Mouse (Mus musculus): ENCODE measurements around the gene Ruvbl2. TPM values are rescaled to one million over a fixed set of nuclear protein-coding genes. Genes with fewer than 3 reads are reported as not detected.
"Not testable (repeated sequence)": the region's sequence is repeated elsewhere in the genome, so short reads cannot be mapped to it uniquely, and the experiment has no call there.

The Ruvbl2 gene
- polyA plus RNA-seq, 1 experiment from 2014 or later: 175 TPM

- 36% methylated on average over 7 of the region's 7 CpGs for WGBS
- Histone ChIP-seq H3K4me2 (peak overlapping the region; percentile 90), H3K36me3 (replicated peaks) (peaks cover 29% of the 10 kb centered on the region), H3K9ac (no peak overlapping the region), H3K27me3 (no peaks in the 10 kb centered on the region), H3K4me1 (peaks cover 20% of the 10 kb centered on the region), H3K9me3 (no peaks in the 10 kb centered on the region), H3K27ac (no peak overlapping the region), H3K4me3 (replicated peaks) (peak overlapping the region; percentile 88)
- ATAC-seq (ENCODE audit: low FRiP score): no peak
Observed at GRCm38 (mm10) chr7:45467090-45467670, 29.3 kb upstream of the Ruvbl2 start.

- H3K9me3 ChIP-seq: no peaks in the 10 kb centered on the region
- peaks cover 20% of the 10 kb centered on the region for H3K4me1 ChIP-seq
- peak; percentile 86 for ATAC-seq (ENCODE audit: low FRiP score)
- WGBS: under 1% methylated on average over 56 of the region's 58 CpGs
- peaks cover 36% of the 10 kb centered on the region for H3K36me3 ChIP-seq (replicated peaks)
- H3K4me2 ChIP-seq: peak within 1 kb of the TSS; percentile 90
- H3K27me3 ChIP-seq: no peaks in the 10 kb centered on the region
- peak within 1 kb of the TSS; percentile 88 for H3K9ac ChIP-seq
- peak within 1 kb of the TSS; percentile 88 for H3K4me3 ChIP-seq (replicated peaks)
- peak within 1 kb of the TSS; percentile 57 for H3K27ac ChIP-seq
Observed at GRCm38 (mm10) chr7:45466283-45467089, 28.6 kb upstream of the Ruvbl2 start, which contains the start of gene Bax. Gene Bax, minus strand, starts transcription at chr7:45466898.

- no peak for ATAC-seq (ENCODE audit: low FRiP score)
- 84% methylated on average over 9 of the region's 9 CpGs for WGBS
- Histone ChIP-seq H3K27me3 (no peaks in the 10 kb centered on the region), H3K4me3 (replicated peaks) (peak overlapping the region; percentile 88), H3K27ac (no peak overlapping the region), H3K9ac (peak overlapping the region; percentile 88), H3K4me2 (peak overlapping the region; percentile 90), H3K9me3 (no peaks in the 10 kb centered on the region), H3K36me3 (replicated peaks) (peaks cover 37% of the 10 kb centered on the region), H3K4me1 (peaks cover 27% of the 10 kb centered on the region)
Observed at GRCm38 (mm10) chr7:45465549-45465948, 27.7 kb upstream of the Ruvbl2 start.

GRCm38 (mm10) chr7:45465112-45465511 is 27.2 kb upstream of the Ruvbl2 start:
- H3K27ac ChIP-seq: no peak overlapping the region
- H3K4me2 ChIP-seq: no peak overlapping the region

GRCm38 (mm10) chr7:45463987-45464778 is 26.3 kb upstream of the Ruvbl2 start:
- H3K9ac ChIP-seq: no peak overlapping the region
- H3K36me3 ChIP-seq (replicated peaks): peaks cover 37% of the 10 kb centered on the region
- no peaks in the 10 kb centered on the region for H3K9me3 ChIP-seq
- H3K27ac ChIP-seq: no peak overlapping the region
- WGBS: 95% methylated on average over 7 of the region's 7 CpGs
- H3K4me3 ChIP-seq (replicated peaks): no peak overlapping the region
- no peak for ATAC-seq (ENCODE audit: low FRiP score)
- peaks cover 34% of the 10 kb centered on the region for H3K4me1 ChIP-seq
- H3K27me3 ChIP-seq: no peaks in the 10 kb centered on the region
- no peak overlapping the region for H3K4me2 ChIP-seq

More at GRCm38 (mm10) chr7:45465112-45465511, 27.2 kb upstream of the Ruvbl2 start:
- peak overlapping the region; percentile 88 for H3K4me3 ChIP-seq (replicated peaks)
- ATAC-seq (ENCODE audit: low FRiP score): no peak
- 97% methylated on average over 12 of the region's 12 CpGs for WGBS
- peaks cover 37% of the 10 kb centered on the region for H3K36me3 ChIP-seq (replicated peaks)
- no peaks in the 10 kb centered on the region for H3K9me3 ChIP-seq
- no peaks in the 10 kb centered on the region for H3K27me3 ChIP-seq
- H3K9ac ChIP-seq: 0 out of 2 replicates have a peak overlapping the region, but pooled peaks have one; percentile 88
- peaks cover 32% of the 10 kb centered on the region for H3K4me1 ChIP-seq

GRCm38 (mm10) chr7:45462868-45463267 is 25.0 kb upstream of the Ruvbl2 start:
- H3K9me3 ChIP-seq; H3K4me2 ChIP-seq; H3K9ac ChIP-seq; ATAC-seq (ENCODE audit: low FRiP score); H3K27ac ChIP-seq; H3K4me3 ChIP-seq (replicated peaks); H3K27me3 ChIP-seq: not testable (repeated sequence)
- Histone ChIP-seq H3K4me1 (peaks cover 39% of the 10 kb centered on the region), H3K36me3 (replicated peaks) (peaks cover 42% of the 10 kb centered on the region)
- 79% methylated on average over 4 of the region's 4 CpGs for WGBS

- H3K9ac ChIP-seq: no peak overlapping the region
- H3K36me3 ChIP-seq (replicated peaks): peaks cover 47% of the 10 kb centered on the region
- WGBS: 96% methylated on average over 4 of the region's 4 CpGs
- H3K27me3 ChIP-seq: no peaks in the 10 kb centered on the region
- H3K9me3 ChIP-seq: no peaks in the 10 kb centered on the region
- no peak overlapping the region for H3K4me2 ChIP-seq
- no peak overlapping the region for H3K27ac ChIP-seq
- H3K4me1 ChIP-seq: peaks cover 43% of the 10 kb centered on the region
- no peak overlapping the region for H3K4me3 ChIP-seq (replicated peaks)
- no peak for ATAC-seq (ENCODE audit: low FRiP score)
Observed at GRCm38 (mm10) chr7:45462325-45462724, 24.4 kb upstream of the Ruvbl2 start.

- no peak for ATAC-seq (ENCODE audit: low FRiP score)
- Histone ChIP-seq H3K36me3 (replicated peaks) (peaks cover 52% of the 10 kb centered on the region), H3K27me3 (no peaks in the 10 kb centered on the region), H3K4me1 (peaks cover 45% of the 10 kb centered on the region), H3K4me2 (no peak overlapping the region), H3K9me3 (no peaks in the 10 kb centered on the region), H3K9ac (no peak overlapping the region), H3K4me3 (replicated peaks) (no peak overlapping the region), H3K27ac (peak overlapping the region; percentile 95; the same call in 1 of the 2 replicates)
- 94% methylated on average over 4 of the region's 4 CpGs for WGBS
Observed at GRCm38 (mm10) chr7:45461781-45462180, 23.9 kb upstream of the Ruvbl2 start.

- no peak overlapping the region for H3K9ac ChIP-seq
- no peak for ATAC-seq (ENCODE audit: low FRiP score)
- H3K4me1 ChIP-seq: peaks cover 49% of the 10 kb centered on the region
- H3K9me3 ChIP-seq: no peaks in the 10 kb centered on the region
- 79% methylated on average over 4 of the region's 5 CpGs for WGBS
- peak overlapping the region; percentile 95 for H3K27ac ChIP-seq
- peaks cover 55% of the 10 kb centered on the region for H3K36me3 ChIP-seq (replicated peaks)
- H3K4me3 ChIP-seq (replicated peaks): no peak overlapping the region
- H3K27me3 ChIP-seq: no peaks in the 10 kb centered on the region
- H3K4me2 ChIP-seq: no peak overlapping the region
Observed at GRCm38 (mm10) chr7:45461326-45461725, 23.4 kb upstream of the Ruvbl2 start.

- Histone ChIP-seq H3K36me3 (replicated peaks) (peaks cover 60% of the 10 kb centered on the region), H3K9me3 (no peaks in the 10 kb centered on the region), H3K27me3 (no peaks in the 10 kb centered on the region), H3K9ac (no peak overlapping the region), H3K27ac (peak overlapping the region; percentile 95), H3K4me3 (replicated peaks) (0 out of 2 replicates have a peak overlapping the region, but pooled peaks have one; percentile 4), H3K4me2 (no peak overlapping the region; the same call in 1 of the 2 replicates), H3K4me1 (peaks cover 49% of the 10 kb centered on the region)
- 53% methylated on average over 13 of the region's 13 CpGs for WGBS
- no peak for ATAC-seq (ENCODE audit: low FRiP score)
Observed at GRCm38 (mm10) chr7:45460860-45461314, 23.0 kb upstream of the Ruvbl2 start.

- Histone ChIP-seq H3K9ac (peak overlapping the region; percentile 36; the same call in 1 of the 2 replicates), H3K27ac (peak overlapping the region; percentile 95), H3K4me2 (peak overlapping the region; percentile 53), H3K36me3 (replicated peaks) (peaks cover 61% of the 10 kb centered on the region), H3K4me1 (peaks cover 44% of the 10 kb centered on the region), H3K27me3 (no peaks in the 10 kb centered on the region), H3K4me3 (replicated peaks) (peak overlapping the region; percentile 82), H3K9me3 (no peaks in the 10 kb centered on the region)
- 0 out of 2 replicates have a peak, but pooled peaks have one; percentile 1 for ATAC-seq (ENCODE audit: low FRiP score)
- WGBS: 77% methylated on average over 7 of the region's 7 CpGs
Observed at GRCm38 (mm10) chr7:45460377-45460776, 22.5 kb upstream of the Ruvbl2 start.

Data from forebrain, embryonic 12.5 days (tissue).